Mouse (Mus musculus): ENCODE results near the gene Auts2. TPM values are rescaled to one million over a fixed set of nuclear protein-coding genes. Genes with fewer than 3 reads are reported as not detected.

Auts2 gene
- polyA plus RNA-seq, 1 experiment from 2014 or later = 76.2 TPM

DNA sequence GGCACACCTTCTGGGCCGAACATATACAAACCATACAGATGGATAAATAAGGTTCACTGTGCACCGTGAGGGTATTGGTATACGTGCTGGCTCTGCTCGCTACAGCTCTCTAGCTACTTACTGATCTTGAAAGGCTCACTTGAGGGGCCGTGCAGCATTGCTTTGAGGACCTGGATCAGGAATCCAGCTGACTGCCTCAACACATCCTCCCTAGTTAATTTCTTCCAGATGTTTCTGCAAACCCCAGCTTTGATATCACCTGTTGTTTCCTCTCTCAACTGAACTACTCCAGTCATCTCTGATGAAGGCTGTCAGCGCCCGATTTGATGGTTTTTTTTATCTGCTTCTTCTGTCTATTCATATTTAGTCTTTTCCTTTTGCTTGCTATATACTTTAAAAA is 1111.2 kb downstream of the Auts2 start:
- H3K4me2 ChIP-seq = no peak overlapping the region
- no peaks in the 10 kb centered on the region for H3K9me3 ChIP-seq
- no peak overlapping the region for H3K4me3 ChIP-seq
- H3K27ac ChIP-seq (replicated peaks) = no peak overlapping the region
- ATAC-seq (ENCODE audit: low FRiP score, low read depth) = no peak
- H3K4me1 ChIP-seq (replicated peaks) = peaks cover 12% of the 10 kb centered on the region; the same call in 1 of the 2 replicates
- H3K36me3 ChIP-seq = peaks cover 3% of the 10 kb centered on the region; the same call in 1 of the 2 replicates
- H3K9ac ChIP-seq = no peak overlapping the region
- H3K27me3 ChIP-seq = no peaks in the 10 kb centered on the region
- 84% methylated on average over 7 of the region's 7 CpGs for WGBS

- H3K4me2 ChIP-seq = no peak overlapping the region
- H3K9ac ChIP-seq = no peak overlapping the region
- no peaks in the 10 kb centered on the region for H3K27me3 ChIP-seq
- H3K27ac ChIP-seq (replicated peaks) = no peak overlapping the region
- peaks cover 8% of the 10 kb centered on the region; the same call in 1 of the 2 replicates for H3K4me1 ChIP-seq (replicated peaks)
- no peak overlapping the region for H3K4me3 ChIP-seq
- 27% methylated on average over 8 of the region's 8 CpGs for WGBS
- no peaks in the 10 kb centered on the region for H3K36me3 ChIP-seq
- peak; percentile 10; the same call in 1 of the 2 replicates for ATAC-seq (ENCODE audit: low FRiP score, low read depth)
- H3K9me3 ChIP-seq = no peaks in the 10 kb centered on the region
These were observed 1113.0 kb downstream of the Auts2 start for GRCm38 (mm10) chr5:131430109-131430508.

DNA sequence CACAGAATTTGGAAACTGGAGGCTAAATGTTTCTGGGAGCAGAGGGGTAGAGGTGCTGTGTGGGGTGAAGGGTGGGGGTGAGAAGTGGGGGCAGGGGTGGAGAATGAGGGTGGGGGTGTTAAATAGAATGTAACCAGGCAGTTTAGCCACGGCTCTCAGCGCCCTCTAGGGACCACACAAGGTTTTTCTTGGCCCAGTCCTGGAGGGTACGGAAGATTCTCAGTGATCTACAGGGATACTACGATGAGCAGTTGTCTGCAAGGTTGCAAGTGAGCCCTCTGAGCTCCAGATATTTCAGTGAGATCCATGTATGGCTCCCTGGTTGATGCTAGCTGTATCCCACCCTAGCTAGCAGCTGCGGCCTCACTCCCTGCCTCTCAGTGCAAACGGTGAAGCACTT is 1113.6 kb downstream of the Auts2 start:
- Histone ChIP-seq H3K4me3 (no peak overlapping the region), H3K9ac (no peak overlapping the region), H3K27ac (replicated peaks) (no peak overlapping the region), H3K4me2 (no peak overlapping the region), H3K36me3 (no peaks in the 10 kb centered on the region), H3K27me3 (no peaks in the 10 kb centered on the region), H3K9me3 (no peaks in the 10 kb centered on the region), H3K4me1 (replicated peaks) (peaks cover 8% of the 10 kb centered on the region; the same call in 1 of the 2 replicates)
- WGBS = 53% methylated on average over 6 of the region's 6 CpGs
- peak; percentile 53; the same call in 1 of the 2 replicates for ATAC-seq (ENCODE audit: low FRiP score, low read depth)

GRCm38 (mm10) chr5:131427734-131428413 is 1115.3 kb downstream of the Auts2 start:
- Histone ChIP-seq H3K36me3 (no peaks in the 10 kb centered on the region), H3K27ac (replicated peaks) (no peak overlapping the region), H3K4me1 (replicated peaks) (peaks cover 8% of the 10 kb centered on the region; the same call in 1 of the 2 replicates), H3K27me3 (no peaks in the 10 kb centered on the region), H3K9me3 (no peaks in the 10 kb centered on the region), H3K9ac (no peak overlapping the region), H3K4me3 (no peak overlapping the region), H3K4me2 (no peak overlapping the region)
- ATAC-seq (ENCODE audit: low FRiP score, low read depth) = 0 out of 2 replicates have a peak, but pooled peaks have one; percentile 40
- 35% methylated on average over 11 of the region's 11 CpGs for WGBS

GRCm38 (mm10) chr5:131422737-131423136 is 1120.4 kb downstream of the Auts2 start:
- H3K27me3 ChIP-seq = no peaks in the 10 kb centered on the region
- H3K4me3 ChIP-seq = no peak overlapping the region
- WGBS = 91% methylated on average over 3 of the region's 3 CpGs
- H3K9me3 ChIP-seq = no peaks in the 10 kb centered on the region
- no peak overlapping the region for H3K4me2 ChIP-seq
- H3K36me3 ChIP-seq = no peaks in the 10 kb centered on the region
- H3K4me1 ChIP-seq (replicated peaks) = no peaks in the 10 kb centered on the region
- no peak overlapping the region for H3K27ac ChIP-seq (replicated peaks)
- H3K9ac ChIP-seq = no peak overlapping the region
- no peak for ATAC-seq (ENCODE audit: low FRiP score, low read depth)

- no peaks in the 10 kb centered on the region for H3K36me3 ChIP-seq
- no peak overlapping the region for H3K4me3 ChIP-seq
- no peak overlapping the region for H3K9ac ChIP-seq
- H3K27me3 ChIP-seq = no peaks in the 10 kb centered on the region
- H3K4me1 ChIP-seq (replicated peaks) = 0 out of 2 replicates have a peak, but pooled peaks cover 3% of the 10 kb centered on the region
- no peak overlapping the region for H3K4me2 ChIP-seq
- H3K27ac ChIP-seq (replicated peaks) = no peak overlapping the region
- no peak for ATAC-seq (ENCODE audit: low FRiP score, low read depth)
- H3K9me3 ChIP-seq = no peaks in the 10 kb centered on the region
- WGBS = 77% methylated on average over 2 of the region's 2 CpGs
These were observed 1122.7 kb downstream of the Auts2 start for GRCm38 (mm10) chr5:131420406-131420805.

- H3K27ac ChIP-seq (replicated peaks) = no peak overlapping the region
- ATAC-seq (ENCODE audit: low FRiP score, low read depth) = no peak
- H3K9ac ChIP-seq = no peak overlapping the region
- H3K4me2 ChIP-seq = no peak overlapping the region
- no peaks in the 10 kb centered on the region for H3K27me3 ChIP-seq
- H3K4me3 ChIP-seq = no peak overlapping the region
- H3K36me3 ChIP-seq = no peaks in the 10 kb centered on the region
- 0 out of 2 replicates have a peak, but pooled peaks cover 3% of the 10 kb centered on the region for H3K4me1 ChIP-seq (replicated peaks)
- no peaks in the 10 kb centered on the region for H3K9me3 ChIP-seq
- WGBS = 95% methylated on average over 1 of the region's 1 CpGs
These were observed 1127.1 kb downstream of the Auts2 start for GRCm38 (mm10) chr5:131415902-131416545.

GRCm38 (mm10) chr5:131398250-131398649 is 1144.9 kb downstream of the Auts2 start:
- Histone ChIP-seq H3K4me3 (no peak overlapping the region), H3K4me1 (replicated peaks) (no peaks in the 10 kb centered on the region), H3K9ac (no peak overlapping the region), H3K27ac (replicated peaks) (no peak overlapping the region), H3K27me3 (no peaks in the 10 kb centered on the region), H3K4me2 (no peak overlapping the region), H3K9me3 (no peaks in the 10 kb centered on the region), H3K36me3 (no peaks in the 10 kb centered on the region)
- WGBS = 69% methylated on average over 3 of the region's 3 CpGs
- no peak for ATAC-seq (ENCODE audit: low FRiP score, low read depth)

DNA sequence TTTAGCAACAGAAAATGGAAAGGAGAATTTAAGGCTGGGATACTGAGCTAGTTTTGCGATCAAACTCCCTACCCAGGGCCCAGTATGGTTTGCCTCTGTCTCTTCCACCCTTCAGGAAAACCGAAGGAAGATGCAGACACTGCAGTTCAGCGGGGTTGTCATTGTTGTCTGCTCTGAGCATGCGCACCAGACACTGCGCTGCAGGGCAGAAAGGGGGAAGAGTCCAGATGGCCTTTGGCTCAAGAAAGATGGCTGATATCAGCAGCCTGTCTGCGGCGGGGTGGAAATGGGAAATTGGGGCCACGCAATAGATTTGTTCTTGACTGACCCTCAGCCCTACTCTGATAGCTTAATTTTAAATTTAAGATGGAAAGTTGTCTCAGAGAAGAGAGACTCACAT is 1147.4 kb downstream of the Auts2 start:
- Histone ChIP-seq H3K27me3 (no peaks in the 10 kb centered on the region), H3K4me2 (no peak overlapping the region), H3K9me3 (no peaks in the 10 kb centered on the region), H3K36me3 (no peaks in the 10 kb centered on the region), H3K4me3 (no peak overlapping the region), H3K27ac (replicated peaks) (no peak overlapping the region), H3K4me1 (replicated peaks) (no peaks in the 10 kb centered on the region), H3K9ac (no peak overlapping the region)
- 85% methylated on average over 8 of the region's 8 CpGs for WGBS
- no peak for ATAC-seq (ENCODE audit: low FRiP score, low read depth)
